ENCODE assay signal across 9 mouse cellular contexts in the genomic region with DNA sequence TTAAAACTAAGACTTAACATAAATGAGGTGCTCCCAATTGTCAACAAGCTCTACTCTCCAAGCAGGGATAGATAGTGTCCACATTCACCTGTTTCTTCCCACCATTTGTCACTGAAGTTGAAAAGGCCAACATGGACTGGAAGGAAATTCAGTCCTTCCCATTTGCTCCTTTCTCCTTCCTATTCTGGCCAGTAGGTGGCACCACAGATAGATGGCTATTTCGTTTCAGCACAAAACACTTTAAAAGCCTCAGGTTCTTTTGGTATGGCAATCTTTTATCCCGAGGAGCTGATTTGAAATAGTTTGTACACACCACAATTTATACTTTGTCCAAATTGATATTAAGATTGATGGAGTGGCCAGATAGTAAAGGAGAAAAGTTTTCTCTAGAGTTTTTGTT. TPM values are rescaled to one million over a fixed set of nuclear protein-coding genes. Genes with fewer than 3 reads are reported as not detected.
DNase-seq lines count a peak whose midpoint lies in the region; ATAC-seq lines count a peak whose summit lies in the region.
"Had no signal": no experiment of that assay in that cellular context is flagged by ENCODE, and none has a peak within 500 bp of the region (broad histone marks: within the 10 kb centered on the region; RNA-seq: fewer than 3 reads in every experiment).

No protein-coding gene starts in this region.

- no peak for ATAC-seq in liver, embryonic 12.5 days
- ATAC-seq in embryonic facial prominence, embryonic 11.5 days (replicated peaks; ENCODE audit: insufficient number of reproducible peaks, low FRiP score, low TSS enrichment, low read depth) = no peak

- H3K4me2 ChIP-seq in liver, embryonic 12.5 days = no peak overlapping the region
- no peak overlapping the region for H3K4me2 ChIP-seq in embryonic facial prominence, embryonic 11.5 days (ENCODE audit: low read depth, low read length)
- H3K4me2 ChIP-seq: liver, embryonic 15.5 days had no signal

- no peak overlapping the region for H3K27ac ChIP-seq in liver, embryonic 12.5 days
- H3K27ac ChIP-seq in embryonic facial prominence, embryonic 11.5 days (replicated peaks; ENCODE audit: low read depth, low read length) = no peak overlapping the region
- H3K27ac ChIP-seq: liver, embryonic 15.5 days had no signal

- H3K4me1 ChIP-seq in liver, embryonic 12.5 days = no peaks in the 10 kb centered on the region
- H3K4me1 ChIP-seq in embryonic facial prominence, embryonic 11.5 days (ENCODE audit: control insufficient read depth, insufficient read depth, low read length) = no peaks in the 10 kb centered on the region
- H3K4me1 ChIP-seq: liver, embryonic 15.5 days had no signal

- WGBS in liver, embryonic 12.5 days (ENCODE audit: insufficient replicate concordance) = 19% methylated on average over 2 of the region's 2 CpGs
- WGBS in embryonic facial prominence, embryonic 11.5 days = 33% methylated on average over 2 of the region's 2 CpGs

- H3K27me3 ChIP-seq in liver, embryonic 12.5 days (replicated peaks) = no peaks in the 10 kb centered on the region
- no peaks in the 10 kb centered on the region for H3K27me3 ChIP-seq in embryonic facial prominence, embryonic 11.5 days (ENCODE audit: control insufficient read depth, insufficient read depth, low read length)
- H3K27me3 ChIP-seq: liver, embryonic 15.5 days had no signal

- H3K9me3 ChIP-seq in liver, embryonic 12.5 days (replicated peaks) = no peaks in the 10 kb centered on the region
- H3K9me3 ChIP-seq in embryonic facial prominence, embryonic 11.5 days (replicated peaks; ENCODE audit: control insufficient read depth, low read length) = no peaks in the 10 kb centered on the region
- H3K9me3 ChIP-seq: liver, embryonic 15.5 days had no signal

- H3K9ac ChIP-seq in liver, embryonic 12.5 days = no peak overlapping the region
- H3K9ac ChIP-seq in embryonic facial prominence, embryonic 11.5 days (replicated peaks; ENCODE audit: low read length) = no peak overlapping the region
- H3K9ac ChIP-seq: liver, embryonic 15.5 days had no signal

- H3K4me3 ChIP-seq in liver, embryonic 12.5 days = no peak overlapping the region
- no peak overlapping the region for H3K4me3 ChIP-seq in embryonic facial prominence, embryonic 11.5 days (ENCODE audit: low read depth, low read length)
- H3K4me3 ChIP-seq: liver, embryonic 15.5 days had no signal

- peak; percentile 32 to 82 for DNase-seq in adrenal gland, adult (ENCODE audit: inconsistent age in 2 of 2, low spot score in 1 of 2)
- DNase-seq in adrenal gland, adult 8-10 months = no peak
- peak; percentile 13 for DNase-seq in liver
- peak; percentile 29 for DNase-seq in adrenal gland, adult 2 months
- peak; percentile 48 for DNase-seq in embryonic facial prominence, embryonic 11.5 days (ENCODE audit: low spot score)
- peak; percentile 9 to 24 for DNase-seq in layer of hippocampus, postnatal 14 days (ENCODE audit: low spot score in 2 of 2)
- DNase-seq in right cerebral cortex, adult 2 months (ENCODE audit: low spot score in 2 of 2) = peak; percentile 40 to 44

- H3K36me3 ChIP-seq in liver, embryonic 12.5 days = no peaks in the 10 kb centered on the region
- no peaks in the 10 kb centered on the region for H3K36me3 ChIP-seq in embryonic facial prominence, embryonic 11.5 days (replicated peaks; ENCODE audit: control insufficient read depth, insufficient read depth, low read depth, low read length)
- H3K36me3 ChIP-seq: liver, embryonic 15.5 days had no signal

RNA-seq across cellular contexts. Expression of gene Nexmif, which starts 21.7 kb away (rescaled TPM):
- total RNA-seq in adrenal gland, adult 8-10 months (2022) = 10 to 100 TPM; 12.0 to 16.8 (median 13.1) TPM
- polyA plus RNA-seq in liver, embryonic 12.5 days (2016; fragmentation: Nextera tagmentation; extraction: Ambion mirVana) = 0.02 TPM in 1 of 2 replicates, not detected in the other
- 10 to 100 TPM in 1 of 2 experiments, 1 to 10 TPM in 1; 9.6 to 11.0 TPM for total RNA-seq in adrenal gland, adult 2 months (2021)
- polyA plus RNA-seq in adrenal gland, adult 2 months (2012; rRNA removed) = 2.1 and 2.5 TPM in 2 replicates
- 0.92 and 0.95 TPM in 2 replicates for polyA plus RNA-seq in embryonic facial prominence, embryonic 11.5 days (2014; fragmentation: Nextera tagmentation; extraction: Ambion mirVana)
- 10 to 100 TPM; 41.5 to 43.6 TPM for total RNA-seq in layer of hippocampus, postnatal 14 days (2021)
